Mouse (Mus musculus): ENCODE results near the gene Gcfc2.

DNA sequence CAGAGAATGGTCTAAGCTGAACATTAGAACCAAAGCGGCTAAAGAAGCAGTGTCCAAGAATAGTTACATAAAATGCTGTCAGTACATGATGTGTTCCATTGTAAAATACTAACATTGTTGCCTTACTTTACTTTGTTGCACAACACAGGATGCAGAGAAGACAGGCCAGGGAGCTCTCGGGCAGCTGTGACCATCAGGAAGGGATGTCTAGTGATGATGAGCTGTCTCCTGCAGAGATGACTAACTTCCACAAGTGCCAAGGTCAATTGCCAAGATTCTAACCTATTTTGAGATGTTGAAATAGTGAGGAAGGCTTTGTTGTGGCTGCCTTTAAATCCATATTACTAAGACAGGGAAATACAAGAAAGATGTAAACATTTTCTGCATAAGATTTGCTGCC is 19.8 kb downstream of the Gcfc2 start:
- no peak for TF ChIP-seq POLR2A (IDR thresholded peaks at IDR 0.05; ENCODE audit: borderline replicate concordance, extremely low read depth, insufficient read depth, insufficient read length, poor library complexity, severe bottlenecking)
- TF ChIP-seq CTCF (IDR thresholded peaks at IDR 0.05; ENCODE audit: borderline replicate concordance, extremely low read depth, insufficient read depth, insufficient read length), result no peak
